Mouse (Mus musculus): ENCODE results near the gene Sart3. TPM values are rescaled to one million over a fixed set of nuclear protein-coding genes. Genes with fewer than 3 reads are reported as not detected.

The Sart3 gene
- polyA plus RNA-seq, 1 experiment from 2014 or later = 32.0 TPM

Other genes starting within 250 kb of the Sart3 start
- gene Cmklr1, start 122.1 kb downstream of the Sart3 start, polyA plus RNA-seq (2015; fragmentation: Nextera tagmentation; extraction: Ambion mirVana) = 1.8 and 2.8 TPM in 2 replicates
- not detected in 2 replicates for gene 1700069L16Rik, start 47.7 kb downstream of the Sart3 start, polyA plus RNA-seq (2015; fragmentation: Nextera tagmentation; extraction: Ambion mirVana)
- gene Ficd, start 36.7 kb downstream of the Sart3 start, polyA plus RNA-seq (2015; fragmentation: Nextera tagmentation; extraction: Ambion mirVana) = 5.0 TPM in 2 replicates
- 99.6 and 102 TPM in 2 replicates for gene Iscu, start 238 bp upstream of the Sart3 start, polyA plus RNA-seq (2015; fragmentation: Nextera tagmentation; extraction: Ambion mirVana)
- gene Tmem119, start 28.0 kb upstream of the Sart3 start, polyA plus RNA-seq (2015; fragmentation: Nextera tagmentation; extraction: Ambion mirVana) = 13.3 and 15.8 TPM in 2 replicates
- gene Selplg, start 60.1 kb upstream of the Sart3 start, polyA plus RNA-seq (2015; fragmentation: Nextera tagmentation; extraction: Ambion mirVana) = 1.2 and 1.3 TPM in 2 replicates
- gene Coro1c, start 136.2 kb upstream of the Sart3 start, polyA plus RNA-seq (2015; fragmentation: Nextera tagmentation; extraction: Ambion mirVana) = 95.4 and 99.4 TPM in 2 replicates
- gene Ssh1, start 221.4 kb upstream of the Sart3 start, polyA plus RNA-seq (2015; fragmentation: Nextera tagmentation; extraction: Ambion mirVana) = 12.4 and 13.5 TPM in 2 replicates
- gene Dao, start 231.2 kb upstream of the Sart3 start, polyA plus RNA-seq (2015; fragmentation: Nextera tagmentation; extraction: Ambion mirVana) = not detected in 2 replicates

All from heart, embryonic 13.5 days (tissue).